Mouse (Mus musculus): ENCODE measurements around the gene Cldn14.

DNA sequence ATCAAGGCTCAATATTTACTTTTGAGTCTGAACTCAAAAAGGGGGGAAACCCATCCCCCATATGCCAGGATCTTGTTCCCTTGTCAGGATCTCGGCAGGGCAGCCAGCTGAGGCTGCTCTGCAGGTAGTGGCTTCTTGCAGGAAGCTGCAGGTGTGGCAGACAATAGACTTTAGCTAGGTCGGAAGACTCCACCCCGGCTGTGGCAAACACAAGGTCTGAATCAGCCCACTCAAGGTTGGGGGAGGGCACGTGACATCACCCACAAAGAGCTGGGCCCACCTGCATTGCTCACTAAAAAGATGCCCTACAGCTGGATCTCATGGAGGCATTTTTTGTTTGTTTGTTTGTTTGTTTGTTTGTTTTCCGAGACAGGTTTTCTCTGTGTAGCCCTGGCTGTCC, 100.9 kb downstream of the Cldn14 start:
- TF ChIP-seq CTCF (IDR thresholded peaks at IDR 0.05; ENCODE audit: low read depth) (no peak), EP300 (IDR thresholded peaks at IDR 0.05; ENCODE audit: low read depth) (no peak)

All from liver, embryonic 14.5 days (tissue).